Mouse (Mus musculus): ENCODE data around the gene BC037034. TPM values are rescaled to one million over a fixed set of nuclear protein-coding genes. Genes with fewer than 3 reads are reported as not detected.

BC037034 gene
- total RNA-seq, 2 experiments from 2014 or later = 7.9 to 8.2 TPM

Other genes starting within 250 kb of the BC037034 start
- not detected for gene Smok3a, start 242.8 kb downstream of the BC037034 start, total RNA-seq (2021)
- gene Smok3b, start 242.6 kb downstream of the BC037034 start, total RNA-seq (2021) = not detected
- not detected for gene Smok3c, start 210.8 kb downstream of the BC037034 start, total RNA-seq (2021)
- gene Zkscan1, start 178.9 kb downstream of the BC037034 start, total RNA-seq (2021) = 10 to 100 TPM; 22.6 to 25.0 TPM
- 10 to 100 TPM; 20.8 to 22.7 TPM for gene Zscan21, start 147.1 kb downstream of the BC037034 start, total RNA-seq (2021)
- 10 to 100 TPM in 1 of 2 experiments, 1 to 10 TPM in 1; 7.6 to 10.6 TPM for gene Zfp113, start 108.3 kb downstream of the BC037034 start, total RNA-seq (2021)
- 100 to 1,000 TPM; 134 to 143 TPM for gene Cops6, start 103.0 kb downstream of the BC037034 start, total RNA-seq (2021)
- gene Ap4m1, start 92.0 kb downstream of the BC037034 start, total RNA-seq (2021) = 10 to 100 TPM; 14.0 to 16.7 TPM
- 10 to 100 TPM; 80.5 to 86.4 TPM for gene Mcm7, start 91.6 kb downstream of the BC037034 start, total RNA-seq (2021)
- 10 to 100 TPM; 27.7 to 28.8 TPM for gene Taf6, start 76.6 kb downstream of the BC037034 start, total RNA-seq (2021)
- 1 to 10 TPM; 8.9 to 9.4 TPM for gene Cnpy4, start 76.5 kb downstream of the BC037034 start, total RNA-seq (2021)
- gene Mblac1, start 69.7 kb downstream of the BC037034 start, total RNA-seq (2021) = 1 to 10 TPM; 4.3 to 4.6 TPM
- under 1 TPM in 1 of 2 experiments, not detected in 1; 0.14 TPM for gene Nxpe5, start 38.1 kb downstream of the BC037034 start, total RNA-seq (2021)
- gene Lamtor4, start 8.6 kb downstream of the BC037034 start, total RNA-seq (2021) = 10 to 100 TPM; 59.2 to 66.4 TPM
- gene Gal3st4, start 8.8 kb upstream of the BC037034 start, total RNA-seq (2021) = under 1 TPM; 0.36 to 0.76 TPM
- not detected for gene Gm43720, start 15.9 kb upstream of the BC037034 start, total RNA-seq (2021)
- gene Gpc2, start 16.0 kb upstream of the BC037034 start, total RNA-seq (2021) = 1 to 10 TPM; 2.3 to 2.5 TPM
- 1 to 10 TPM in 1 of 2 experiments, under 1 TPM in 1; 0.26 to 1.3 TPM for gene Stag3, start 16.2 kb upstream of the BC037034 start, total RNA-seq (2021)
- gene Pvrig, start 77.9 kb upstream of the BC037034 start, total RNA-seq (2021) = not detected
- 10 to 100 TPM; 10.1 to 12.8 TPM for gene Zfp157, start 177.4 kb upstream of the BC037034 start, total RNA-seq (2021)

All from heart, postnatal 4 days (tissue).